Mouse (Mus musculus) fat pad, adult 2 months (tissue): Measurements from ENCODE around the gene Cntfr.

Source experiments
- DNase-seq: peaks from one replicate; pipeline ENCODE4 v3.0.0-alpha.2; 2011; ENCODE audit warnings: low read depth, low spot score; ENCODE audit errors: extremely low read depth

The Cntfr gene

DNA sequence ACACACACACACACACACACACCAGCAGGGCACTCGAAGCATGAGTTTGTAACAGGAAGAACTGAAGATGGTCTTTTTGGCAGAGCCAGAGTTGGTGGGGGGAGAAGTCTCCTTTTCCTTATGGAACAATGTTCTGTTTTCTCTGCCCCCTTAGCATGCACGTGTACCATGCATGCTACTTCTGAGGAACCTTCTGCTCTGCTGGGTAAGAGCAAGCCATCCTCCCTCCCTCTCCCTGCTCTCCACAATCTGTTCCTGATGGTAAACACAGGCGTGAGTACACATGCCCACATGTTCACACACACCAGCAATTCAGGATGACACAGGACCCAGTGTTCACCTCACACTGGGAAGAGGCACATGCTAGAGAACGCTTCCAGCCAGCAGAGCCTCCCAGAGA, 15.7 kb downstream of the Cntfr start:
- DNase-seq = no peak

DNA sequence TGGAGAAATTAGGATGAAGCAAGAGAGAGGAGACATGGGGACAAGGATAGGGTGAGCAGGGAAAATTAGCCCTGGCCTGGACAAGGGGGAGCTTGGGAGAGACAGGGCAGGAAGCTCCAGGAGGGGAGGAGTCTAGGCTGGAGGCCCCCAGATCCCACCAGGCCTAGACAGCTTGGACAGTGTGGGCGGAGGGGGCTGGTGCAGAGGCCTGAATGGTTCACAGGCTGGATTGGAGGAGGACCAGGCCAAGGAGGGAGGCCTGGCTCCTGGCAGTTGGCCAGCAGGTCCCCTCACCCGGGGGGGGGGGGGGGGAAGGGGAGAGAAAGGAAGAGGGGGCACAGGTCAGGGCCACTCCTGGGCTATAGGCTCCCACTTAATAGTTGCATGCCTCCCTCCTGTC, 17.6 kb downstream of the Cntfr start:
- no peak for DNase-seq

DNA sequence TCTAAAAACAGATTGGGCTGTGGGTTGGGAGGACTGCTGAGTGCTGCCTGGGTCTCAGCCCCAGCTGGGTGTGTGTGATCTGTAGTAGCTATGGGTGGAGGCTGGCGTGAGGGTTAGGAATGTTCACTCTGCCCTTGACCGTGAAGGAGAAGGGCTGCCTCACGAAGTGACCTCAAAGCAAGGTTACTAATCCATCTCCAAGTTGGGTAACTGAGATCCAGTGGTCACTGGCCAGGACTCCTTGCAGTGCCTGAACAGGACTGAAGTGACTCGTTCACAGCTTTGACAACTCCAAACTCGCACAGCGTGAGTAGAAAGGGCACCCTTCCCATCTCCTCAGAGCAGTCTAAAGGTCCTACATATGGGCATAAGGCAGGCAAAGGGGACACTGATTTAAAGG, 18.0 kb downstream of the Cntfr start:
- DNase-seq = no peak

DNA sequence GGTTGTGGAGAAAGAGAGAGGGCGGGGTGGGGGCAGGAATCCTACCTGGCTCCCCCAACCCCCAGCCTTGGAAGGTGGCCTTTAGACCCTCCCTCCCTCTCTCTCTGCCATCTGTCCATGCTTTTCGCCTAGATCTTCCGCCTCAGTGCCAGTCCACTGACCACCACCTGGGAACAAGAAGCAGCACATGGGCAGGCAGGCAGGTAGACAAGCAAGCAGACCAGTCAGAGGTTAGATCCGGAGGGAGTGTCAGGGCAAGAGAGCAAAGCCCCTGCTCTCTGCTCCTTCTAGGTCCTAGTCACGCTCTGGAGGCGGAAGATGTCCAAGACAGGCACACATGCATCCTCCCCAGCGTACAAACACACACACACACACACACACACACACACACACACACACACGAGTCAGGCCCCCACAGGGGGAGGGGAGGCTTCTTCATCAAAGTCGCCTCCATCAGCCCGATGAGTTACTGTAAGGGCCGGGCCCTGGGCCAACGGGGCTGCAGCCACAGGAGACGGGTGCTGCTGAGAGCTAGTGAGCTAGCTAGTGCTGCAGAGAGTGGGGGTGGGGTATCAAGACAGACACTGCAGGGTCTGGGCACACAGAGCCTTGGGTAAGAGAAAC, 19.8 kb downstream of the Cntfr start:
- DNase-seq = no peak

DNA sequence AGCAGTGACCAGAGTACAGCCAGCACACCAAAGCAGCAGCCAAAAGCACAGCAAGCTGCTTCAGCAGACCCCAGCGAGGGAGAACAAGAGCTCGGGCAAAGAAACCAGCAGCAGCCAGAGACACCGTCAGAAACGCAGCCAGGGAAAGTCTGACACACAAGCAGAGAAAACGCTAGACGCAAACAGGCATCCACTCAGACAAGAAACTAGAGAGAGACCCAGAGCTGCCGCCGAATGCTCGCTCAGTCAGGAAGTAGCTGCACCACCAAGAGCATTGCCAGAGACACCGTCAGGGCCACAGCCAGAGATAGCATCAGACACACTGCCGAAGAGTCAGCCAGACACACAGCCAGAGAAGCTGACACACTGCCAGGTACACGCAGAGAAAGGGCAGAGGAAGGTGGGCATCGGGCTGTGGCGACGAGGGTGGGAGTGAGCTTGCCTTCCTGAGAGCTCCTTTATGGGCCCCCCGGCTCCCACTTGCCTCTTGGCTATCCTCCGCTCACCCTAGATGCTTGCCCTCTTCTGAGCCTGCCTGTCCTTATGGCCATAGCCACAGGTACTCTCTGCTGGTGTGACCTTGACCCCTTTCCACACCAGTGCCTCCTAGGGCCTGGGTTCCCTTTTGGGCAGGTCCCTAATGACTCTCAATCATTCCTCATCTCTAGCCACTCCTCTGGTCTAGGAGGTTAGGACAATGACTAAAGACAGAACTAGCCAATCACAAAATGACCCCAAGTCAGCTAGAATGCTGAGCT, 20.5 kb downstream of the Cntfr start:
- no peak for DNase-seq

DNA sequence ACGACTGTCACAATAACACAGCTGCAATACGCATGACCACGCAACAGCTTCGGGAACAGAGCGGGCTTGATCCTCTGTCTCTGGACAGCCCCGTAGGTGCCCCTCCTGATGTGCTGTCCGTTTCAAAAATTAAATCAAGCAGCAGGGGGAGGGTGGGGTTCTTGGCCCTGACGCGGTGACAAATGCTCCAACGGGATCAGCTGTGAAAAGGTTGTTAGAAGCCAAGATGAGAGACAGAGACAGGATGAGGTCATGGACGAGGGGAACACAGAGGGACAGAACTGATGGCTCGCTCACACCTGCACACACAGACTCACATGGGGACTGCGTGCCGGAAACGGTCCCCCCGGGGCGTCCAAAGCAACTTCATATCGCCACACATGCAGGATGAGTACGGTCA, 23.7 kb downstream of the Cntfr start:
- no peak for DNase-seq

DNA sequence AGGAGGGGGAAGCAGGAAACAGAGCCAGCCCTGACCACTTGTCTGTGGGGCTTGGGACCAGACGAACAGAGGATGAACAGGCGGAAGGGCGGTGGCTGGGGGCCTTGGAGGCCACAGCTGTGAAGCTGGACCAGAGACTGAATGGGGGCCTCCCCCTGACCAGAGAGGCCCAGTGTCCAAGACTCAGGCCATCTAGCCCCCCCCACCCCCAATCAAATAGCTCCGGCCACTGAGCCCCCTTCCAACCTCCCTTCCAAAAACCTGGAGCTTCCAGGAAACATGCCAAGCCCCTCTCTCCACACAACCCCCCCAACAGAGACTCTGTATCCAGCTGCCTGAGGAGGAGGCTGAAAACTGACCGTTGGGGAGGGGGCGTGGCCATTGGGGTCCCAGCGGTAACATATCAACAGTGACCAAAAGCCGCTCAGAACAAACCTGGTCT, 24.3 kb downstream of the Cntfr start:
- DNase-seq = no peak

DNA sequence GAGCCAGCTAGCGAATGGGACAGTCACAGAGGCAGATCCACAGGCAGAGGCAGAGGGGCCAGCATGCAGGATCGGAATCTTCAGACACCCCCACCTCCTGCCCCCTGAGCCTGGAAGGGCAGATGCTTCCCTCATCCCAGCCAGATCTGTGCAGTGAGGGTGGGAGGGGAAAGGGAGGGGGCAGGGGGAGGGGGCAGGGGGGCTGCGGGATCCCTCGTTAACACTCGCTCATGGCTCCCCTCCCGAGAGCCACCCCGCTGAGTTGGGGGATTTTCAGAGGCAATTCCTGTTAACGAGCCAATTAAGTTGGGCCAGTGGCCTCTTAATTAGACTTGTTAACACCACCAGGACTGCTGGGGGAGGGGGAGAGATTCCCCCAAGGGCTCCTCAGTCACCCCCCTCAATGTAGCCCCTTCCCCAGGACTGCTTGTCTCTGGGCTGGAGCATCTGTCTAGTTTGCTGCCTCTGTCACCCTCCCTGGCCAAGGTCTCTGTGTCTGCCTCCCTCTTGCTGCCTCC, 24.9 kb downstream of the Cntfr start:
- DNase-seq = no peak

DNA sequence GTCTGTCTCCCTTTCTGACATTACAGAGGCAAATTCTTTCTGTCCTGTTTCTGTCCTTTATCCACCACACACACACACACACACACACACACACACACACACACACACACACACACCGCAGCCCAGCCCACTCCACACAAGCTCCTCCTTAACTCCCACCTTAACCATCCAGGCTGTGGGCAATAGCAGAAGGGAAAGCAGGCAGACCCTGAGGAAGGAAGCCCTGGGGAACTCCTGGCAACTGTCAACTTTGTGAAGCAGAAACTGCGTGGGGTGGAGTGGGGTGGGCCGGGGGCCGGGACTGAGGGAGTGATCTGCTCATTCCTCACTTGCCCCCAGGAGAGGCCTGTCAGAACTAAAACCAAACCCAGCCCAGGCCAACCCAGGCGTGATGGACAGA, 25.4 kb downstream of the Cntfr start:
- DNase-seq = no peak

DNA sequence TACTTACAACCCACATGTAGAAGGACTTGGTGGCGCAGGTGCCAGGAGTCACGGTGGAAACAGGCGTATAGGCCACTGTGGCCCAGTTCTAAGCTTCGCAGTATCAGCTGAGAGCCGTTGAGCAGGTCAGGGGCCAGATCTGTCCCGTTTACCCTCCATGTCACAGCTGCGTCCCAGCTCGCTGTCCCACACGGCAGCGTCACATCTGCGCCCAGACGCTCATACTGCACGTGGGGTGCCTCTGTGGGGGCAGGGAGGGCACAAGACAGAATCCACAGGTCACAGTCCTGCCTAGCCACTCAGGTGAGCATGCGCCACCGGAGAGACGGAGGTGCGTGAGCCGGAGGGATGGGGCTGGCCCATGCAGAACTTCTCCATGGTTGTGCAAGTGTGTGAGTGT, 26.1 kb downstream of the Cntfr start:
- DNase-seq = no peak

DNA sequence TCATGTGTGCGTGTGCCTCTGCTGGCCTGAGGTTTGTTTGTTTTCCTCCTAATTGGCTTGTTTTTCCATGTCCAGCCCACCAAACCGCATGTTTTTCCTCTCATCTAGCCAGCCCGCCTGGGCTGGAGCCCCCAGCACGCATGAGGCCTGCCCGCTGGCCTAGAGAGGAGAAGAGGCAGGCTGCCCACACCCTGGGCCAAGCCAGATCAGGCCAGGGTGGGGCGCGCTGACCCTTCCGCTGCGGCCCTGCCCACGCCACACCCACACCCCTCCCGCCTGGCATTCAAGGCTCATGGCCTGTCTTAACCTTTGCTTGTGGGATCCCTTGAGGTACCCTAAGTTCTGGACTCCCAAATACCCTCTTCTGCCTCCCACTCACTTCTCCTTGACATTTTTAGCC, 30.2 kb downstream of the Cntfr start:
- no peak for DNase-seq

DNA sequence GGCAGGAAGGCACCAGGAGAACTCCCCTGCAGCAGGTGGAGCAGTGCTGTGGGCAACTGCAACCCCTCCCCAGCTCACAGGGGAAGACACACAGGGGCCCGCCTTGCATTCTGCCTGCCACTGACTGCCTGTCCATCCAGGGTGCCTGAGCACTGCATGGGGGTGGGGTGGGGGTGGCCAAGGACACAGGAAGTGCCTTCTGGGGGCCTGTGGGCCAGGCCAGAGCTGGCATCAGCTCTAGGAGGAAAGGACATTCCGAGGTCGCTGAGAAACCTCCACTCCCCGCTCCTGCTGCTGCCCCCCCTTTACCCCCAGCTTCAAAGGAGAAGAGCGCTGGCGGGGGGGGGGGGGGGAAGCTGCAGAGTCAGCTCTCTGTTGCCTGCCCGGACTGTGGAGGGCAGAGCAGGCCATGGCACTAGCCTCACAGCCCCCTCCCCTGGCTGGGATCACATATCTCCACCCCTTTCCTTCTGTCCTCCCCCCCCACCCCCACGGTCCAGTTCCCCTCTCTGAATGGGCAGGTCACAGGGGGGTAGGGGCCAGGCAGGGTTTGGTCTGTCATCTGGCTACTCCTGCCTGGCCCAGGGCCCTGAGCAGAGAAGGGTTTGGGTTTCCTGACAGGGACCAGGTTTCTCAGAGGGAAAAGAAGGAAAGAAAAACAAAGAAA, 31.7 kb downstream of the Cntfr start:
- no peak for DNase-seq

DNA sequence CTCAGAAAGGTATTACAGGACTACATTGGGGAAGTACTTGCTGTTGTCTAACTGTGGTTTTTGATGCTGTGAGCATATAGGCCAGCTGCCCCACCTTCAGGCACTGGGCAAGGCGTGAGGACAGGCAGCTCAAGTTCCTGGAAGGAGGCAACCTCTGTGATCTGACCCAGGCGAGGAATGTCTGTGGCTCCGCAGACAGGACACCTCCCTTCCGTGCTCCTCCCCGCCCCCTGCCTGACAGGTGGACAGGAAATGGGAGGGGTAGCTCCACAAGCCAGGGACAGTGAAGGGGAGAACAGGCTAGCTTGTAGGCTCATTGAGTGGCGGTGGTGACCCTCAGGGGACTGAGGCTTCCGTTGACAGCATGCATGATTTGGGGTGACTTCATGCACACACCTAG, 32.4 kb downstream of the Cntfr start:
- no peak for DNase-seq

DNA sequence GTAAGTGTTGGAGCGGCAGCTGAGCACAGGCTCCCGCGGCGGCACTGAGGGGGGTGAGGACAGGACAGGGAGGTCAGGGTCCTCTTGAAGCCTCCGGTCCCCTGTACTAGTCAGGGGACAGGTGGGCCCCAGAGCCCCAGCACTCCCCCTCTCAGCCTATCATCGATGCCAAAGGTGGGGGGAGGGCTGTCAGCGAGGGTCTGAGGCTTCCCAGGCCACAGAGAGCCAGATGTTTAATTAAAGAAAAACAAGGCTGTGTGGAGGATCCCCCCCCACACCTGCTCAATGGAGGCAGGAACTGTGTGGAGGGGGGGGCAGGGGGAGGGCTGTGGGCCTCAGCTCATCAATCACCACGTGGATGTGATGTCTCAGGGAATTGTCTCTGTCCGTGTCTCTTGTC, 33.3 kb downstream of the Cntfr start:
- DNase-seq = no peak

DNA sequence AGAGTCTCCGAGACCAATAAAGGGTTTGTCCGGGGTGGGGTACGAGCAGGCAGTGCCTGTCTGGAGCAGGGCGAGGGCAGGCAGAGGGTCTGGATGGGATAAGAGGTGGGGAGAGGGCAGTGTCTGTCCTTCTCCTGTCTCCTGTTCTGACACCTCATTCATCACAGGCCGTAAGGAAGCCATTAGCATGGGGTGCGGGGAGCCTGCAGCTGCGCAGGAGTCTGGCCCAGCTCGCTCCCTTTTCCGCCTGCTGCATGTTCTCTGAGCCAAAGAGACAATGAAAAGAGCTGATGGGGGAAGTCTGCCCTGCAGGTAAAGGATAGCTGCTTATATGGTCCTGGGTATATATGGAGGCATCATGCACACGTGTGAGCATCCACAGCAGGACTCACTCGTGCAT, 34.2 kb downstream of the Cntfr start:
- no peak for DNase-seq

DNA sequence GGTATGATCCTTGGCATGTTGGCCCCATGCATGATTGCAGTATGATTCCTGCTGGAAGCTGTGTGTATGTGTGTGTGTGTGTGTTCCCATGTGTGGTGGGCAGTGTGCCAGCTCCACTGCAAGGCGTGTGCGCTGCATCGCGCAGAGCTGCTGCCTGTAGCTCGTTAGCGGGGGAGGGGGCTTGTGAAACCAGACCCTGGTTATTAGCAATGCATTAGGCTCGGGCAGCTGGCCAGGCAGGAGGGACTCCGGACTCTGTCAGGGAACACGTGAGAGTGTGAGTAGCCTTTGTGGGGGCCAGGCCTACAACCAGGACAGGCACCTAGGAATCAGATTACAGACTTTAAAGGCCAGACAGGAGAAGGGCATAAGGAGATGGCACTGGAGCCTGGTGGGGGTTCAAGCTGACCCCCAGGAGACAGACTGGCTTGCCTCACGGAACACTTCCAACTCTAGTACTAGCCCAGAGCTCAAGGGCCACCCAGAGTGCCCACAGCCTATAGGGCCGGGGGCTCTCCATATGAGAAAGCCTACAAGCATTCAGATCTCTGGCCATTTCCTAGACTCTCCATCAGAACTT, 35.9 kb downstream of the Cntfr start:
- DNase-seq = no peak

DNA sequence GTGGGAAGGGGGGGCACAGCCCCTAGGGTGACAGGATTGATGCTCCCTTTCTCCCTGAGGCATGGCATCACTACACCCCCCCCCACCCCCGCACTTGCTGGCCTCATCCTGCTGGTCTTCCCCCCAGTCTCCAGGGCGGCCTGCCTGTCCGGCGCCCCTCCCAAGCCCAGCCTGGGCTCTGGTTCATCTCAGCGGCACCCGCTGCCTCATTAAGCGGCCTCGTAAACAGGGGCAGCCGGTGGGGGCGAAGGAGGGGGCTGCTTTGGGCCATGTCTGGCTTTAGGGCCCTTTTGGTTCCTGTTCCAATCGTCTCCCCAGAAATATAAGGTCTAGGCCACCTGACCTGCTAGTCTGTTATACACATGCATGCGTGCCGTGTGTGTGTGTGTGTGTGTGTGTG, 37.3 kb downstream of the Cntfr start:
- DNase-seq = no peak

DNA sequence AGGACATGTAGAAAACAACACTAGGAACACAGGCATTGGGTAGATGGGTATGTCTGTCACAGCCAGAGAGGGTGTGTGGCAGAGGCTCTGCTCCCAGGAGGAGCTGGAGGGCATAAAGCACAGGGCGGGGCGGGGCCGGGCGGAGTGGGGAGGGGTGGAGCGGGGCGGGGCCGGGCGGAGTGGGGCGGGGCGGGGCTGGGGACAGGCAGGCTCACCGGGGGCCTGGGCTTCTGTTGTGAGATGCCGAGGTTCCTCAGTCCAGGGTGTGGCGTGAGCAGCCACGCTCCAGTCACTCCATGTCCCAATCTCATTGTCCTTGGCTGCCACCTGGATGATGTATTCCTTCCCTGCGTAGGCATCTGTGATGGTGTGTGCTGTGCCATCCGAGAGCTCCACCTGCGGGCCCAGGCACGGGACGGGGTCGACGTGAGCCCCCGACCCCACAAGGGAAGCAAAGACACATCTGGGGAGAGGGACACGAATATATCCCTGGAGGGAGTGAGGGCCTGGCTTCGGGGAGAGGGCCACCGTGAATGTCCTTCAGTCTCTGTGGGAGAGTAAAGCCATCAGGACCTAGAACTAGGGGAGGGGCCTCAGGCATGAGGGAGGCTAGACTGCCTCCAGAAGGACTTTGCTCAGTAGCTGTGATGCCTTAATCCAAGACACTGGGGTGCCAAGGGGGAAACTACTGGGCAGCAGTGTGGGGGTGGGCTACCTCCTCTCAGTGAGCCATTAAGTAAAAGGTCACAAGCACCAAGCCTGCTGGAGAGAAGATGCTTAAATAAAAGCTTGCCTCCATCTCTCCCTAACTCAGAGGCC, 38.1 kb downstream of the Cntfr start:
- no peak for DNase-seq

DNA sequence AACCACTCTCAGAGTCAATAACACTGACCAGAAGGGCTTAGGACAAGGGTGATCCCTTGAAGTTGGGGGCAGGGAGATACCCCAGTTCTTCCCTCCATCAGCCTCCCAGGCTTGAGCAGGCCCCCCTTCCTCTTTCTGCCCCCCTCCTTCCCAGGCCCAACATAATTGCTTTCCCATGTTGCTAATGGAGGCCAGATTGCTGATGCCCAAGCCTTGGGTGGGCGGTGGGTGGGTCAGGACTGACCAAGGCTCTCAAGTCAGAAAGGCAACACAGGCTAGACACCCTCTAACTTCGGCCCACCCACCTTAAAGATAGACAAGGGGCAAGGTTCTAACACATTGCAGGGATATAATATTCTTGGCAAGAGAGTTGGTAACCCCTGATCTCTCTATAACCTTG, 41.4 kb downstream of the Cntfr start:
- no peak for DNase-seq

DNA sequence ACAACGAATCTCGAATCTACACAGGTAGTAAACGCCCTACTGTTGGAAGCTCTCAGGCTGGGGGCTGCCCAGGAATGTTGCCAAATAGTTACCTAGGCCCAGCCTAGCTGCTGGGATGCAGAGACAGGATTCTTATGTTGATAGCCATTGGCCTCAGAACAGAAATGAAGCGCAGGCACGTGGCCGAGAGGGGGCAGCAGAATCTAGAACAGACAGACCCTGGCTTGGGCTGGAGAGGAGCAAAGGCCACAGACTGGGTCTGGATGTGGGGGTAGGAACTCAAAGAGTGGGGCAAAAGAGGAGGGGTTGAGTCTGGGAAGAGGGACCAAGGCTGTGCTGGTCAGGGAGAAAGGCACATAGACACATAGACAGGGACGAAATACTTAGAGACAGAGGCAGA, 42.7 kb downstream of the Cntfr start:
- DNase-seq = no peak

DNA sequence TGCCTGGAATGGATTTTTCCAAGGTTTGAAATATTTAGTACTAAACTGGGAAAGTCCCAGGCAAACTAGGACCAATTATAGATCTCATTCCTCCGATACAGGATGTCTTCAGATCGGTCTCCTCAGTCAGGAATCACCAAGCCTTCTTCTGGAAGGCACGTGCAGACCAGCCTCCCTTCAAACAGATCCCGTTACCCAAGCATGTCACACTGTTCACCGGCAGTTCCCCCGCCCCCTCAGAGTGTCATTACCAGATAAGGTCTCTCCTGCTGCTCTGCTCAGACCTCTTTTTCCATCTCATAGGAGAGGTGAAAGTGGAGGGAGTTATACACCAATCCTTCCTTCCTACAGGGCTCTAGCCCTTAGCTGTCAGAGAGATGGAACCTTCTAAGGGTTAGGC, 43.2 kb downstream of the Cntfr start:
- no peak for DNase-seq
